ENCODE assay signal across 18 mouse cellular contexts in genomic region chr10:4726141-4726540, GRCm38 (mm10).
DNase-seq lines count a peak whose midpoint lies in the region; ATAC-seq lines count a peak whose summit lies in the region.
"Had no signal": no experiment of that assay in that cellular context is flagged by ENCODE, and none has a peak within 500 bp of the region (broad histone marks: within the 10 kb centered on the region; RNA-seq: fewer than 3 reads in every experiment).

No protein-coding gene starts in this region.

- H3K4me2 ChIP-seq in hindbrain, embryonic 16.5 days (ENCODE audit: low read length): no peak overlapping the region
- H3K4me2 ChIP-seq in hindbrain, embryonic 14.5 days (replicated peaks): no peak overlapping the region
- no peak overlapping the region for H3K4me2 ChIP-seq in midbrain, embryonic 15.5 days
- no peak overlapping the region for H3K4me2 ChIP-seq in intestine, embryonic 15.5 days (replicated peaks)
- H3K4me2 ChIP-seq: embryonic facial prominence, embryonic 12.5 days had no signal

- H3K27ac ChIP-seq in hindbrain, embryonic 16.5 days (ENCODE audit: low read depth, low read length): no peak overlapping the region
- no peak overlapping the region for H3K27ac ChIP-seq in hindbrain, embryonic 14.5 days
- no peak overlapping the region for H3K27ac ChIP-seq in midbrain, embryonic 15.5 days
- H3K27ac ChIP-seq in midbrain, embryonic 10.5 days (replicated peaks): no peak overlapping the region
- H3K27ac ChIP-seq in intestine, embryonic 15.5 days: no peak overlapping the region
- H3K27ac ChIP-seq: embryonic facial prominence, embryonic 12.5 days; gastrocnemius, adult 2 months had no signal

- no peak overlapping the region for H3K4me3 ChIP-seq in hindbrain, embryonic 16.5 days (ENCODE audit: low read length)
- no peak overlapping the region for H3K4me3 ChIP-seq in hindbrain, embryonic 14.5 days (replicated peaks; ENCODE audit: low read length)
- H3K4me3 ChIP-seq in midbrain, embryonic 15.5 days: no peak overlapping the region
- no peak overlapping the region for H3K4me3 ChIP-seq in midbrain, embryonic 10.5 days
- no peak overlapping the region for H3K4me3 ChIP-seq in intestine, embryonic 15.5 days (replicated peaks)
- H3K4me3 ChIP-seq: embryonic facial prominence, embryonic 12.5 days; gastrocnemius, adult 2 months had no signal

- no peaks in the 10 kb centered on the region for H3K4me1 ChIP-seq in hindbrain, embryonic 16.5 days (ENCODE audit: control insufficient read depth, insufficient read depth, low read depth, low read length)
- no peaks in the 10 kb centered on the region for H3K4me1 ChIP-seq in hindbrain, embryonic 14.5 days (replicated peaks; ENCODE audit: control insufficient read depth, insufficient read depth, low read length)
- H3K4me1 ChIP-seq in midbrain, embryonic 15.5 days: no peaks in the 10 kb centered on the region
- H3K4me1 ChIP-seq in midbrain, embryonic 10.5 days: peaks cover 4% of the 10 kb centered on the region; the same call in 1 of the 2 replicates
- no peaks in the 10 kb centered on the region for H3K4me1 ChIP-seq in intestine, embryonic 15.5 days (replicated peaks)
- H3K4me1 ChIP-seq: embryonic facial prominence, embryonic 12.5 days had no signal

- ATAC-seq in hindbrain, embryonic 16.5 days: peak; percentile 40; the same call in 1 of the 2 replicates
- ATAC-seq in hindbrain, embryonic 14.5 days (ENCODE audit: low FRiP score): no peak
- 0 out of 2 replicates have a peak, but pooled peaks have one; percentile 48 for ATAC-seq in midbrain, embryonic 15.5 days (replicated peaks)
- no peak for ATAC-seq in intestine, embryonic 15.5 days
- ATAC-seq: intestine, embryonic 16.5 days had no signal

- H3K27me3 ChIP-seq in hindbrain, embryonic 16.5 days (replicated peaks; ENCODE audit: control insufficient read depth, insufficient read depth, low read length): no peaks in the 10 kb centered on the region
- H3K27me3 ChIP-seq in hindbrain, embryonic 14.5 days (ENCODE audit: control insufficient read depth, insufficient read depth, low read length): no peaks in the 10 kb centered on the region
- H3K27me3 ChIP-seq in midbrain, embryonic 15.5 days (replicated peaks): no peaks in the 10 kb centered on the region
- no peaks in the 10 kb centered on the region for H3K27me3 ChIP-seq in midbrain, embryonic 10.5 days (ENCODE audit: low read depth, poor library complexity, severe bottlenecking)
- H3K27me3 ChIP-seq in intestine, embryonic 15.5 days (replicated peaks): no peaks in the 10 kb centered on the region
- H3K27me3 ChIP-seq: embryonic facial prominence, embryonic 12.5 days had no signal

- H3K36me3 ChIP-seq in hindbrain, embryonic 16.5 days (ENCODE audit: control insufficient read depth, insufficient read depth, low read length): no peaks in the 10 kb centered on the region
- no peaks in the 10 kb centered on the region for H3K36me3 ChIP-seq in hindbrain, embryonic 14.5 days (replicated peaks; ENCODE audit: control insufficient read depth, insufficient read depth)
- no peaks in the 10 kb centered on the region for H3K36me3 ChIP-seq in midbrain, embryonic 15.5 days (replicated peaks)
- no peaks in the 10 kb centered on the region for H3K36me3 ChIP-seq in midbrain, embryonic 10.5 days
- no peaks in the 10 kb centered on the region for H3K36me3 ChIP-seq in intestine, embryonic 15.5 days
- H3K36me3 ChIP-seq: embryonic facial prominence, embryonic 12.5 days had no signal

- WGBS in hindbrain, embryonic 16.5 days: 54% methylated on average over 6 of the region's 6 CpGs
- 31% methylated on average over 6 of the region's 6 CpGs for WGBS in hindbrain, embryonic 14.5 days
- WGBS in midbrain, embryonic 15.5 days: 46% methylated on average over 6 of the region's 6 CpGs
- WGBS in midbrain, embryonic 10.5 days: 70% methylated on average over 6 of the region's 6 CpGs
- 64% methylated on average over 6 of the region's 6 CpGs for WGBS in intestine, embryonic 15.5 days

- peak; percentile 17 for DNase-seq in embryo, embryonic 10.5 days (ENCODE audit: low spot score)
- no peak for DNase-seq in embryo, embryonic 11 days
- DNase-seq in hindbrain, embryonic 14.5 days (ENCODE audit: low spot score): no peak
- no peak for DNase-seq in midbrain, embryonic 10.5 days (ENCODE audit: low spot score)
- DNase-seq in retina, embryonic 14.5 days (ENCODE audit: low spot score): peak; percentile 41
- DNase-seq: adrenal gland, postnatal 10 days; cerebellum, adult 11-12 months; cerebellum, adult 9-10 months; cerebellum, postnatal 25 days; gastrocnemius, adult 2 months; gastrocnemius, postnatal 25 days; heart, postnatal 10 days; heart, postnatal 4 days had no signal

- no peak overlapping the region for H3K9ac ChIP-seq in hindbrain, embryonic 16.5 days (ENCODE audit: low read depth, low read length)
- H3K9ac ChIP-seq in hindbrain, embryonic 14.5 days: no peak overlapping the region
- no peak overlapping the region for H3K9ac ChIP-seq in midbrain, embryonic 15.5 days
- no peak overlapping the region for H3K9ac ChIP-seq in intestine, embryonic 15.5 days
- H3K9ac ChIP-seq: embryonic facial prominence, embryonic 12.5 days had no signal

- no peaks in the 10 kb centered on the region for H3K9me3 ChIP-seq in hindbrain, embryonic 16.5 days (ENCODE audit: control insufficient read depth, low read length)
- H3K9me3 ChIP-seq in hindbrain, embryonic 14.5 days (ENCODE audit: control insufficient read depth, low read length): no peaks in the 10 kb centered on the region
- H3K9me3 ChIP-seq in midbrain, embryonic 15.5 days: no peaks in the 10 kb centered on the region
- no peaks in the 10 kb centered on the region for H3K9me3 ChIP-seq in midbrain, embryonic 10.5 days (replicated peaks)
- H3K9me3 ChIP-seq in intestine, embryonic 15.5 days: no peaks in the 10 kb centered on the region
- H3K9me3 ChIP-seq: embryonic facial prominence, embryonic 12.5 days had no signal

Comparison
In these comparisons a context has a peak if more than half of its experiments do, and no peak if none do; other contexts are left out.
1. DNase-seq: peak in embryo, embryonic 10.5 days (single experiment) and retina, embryonic 14.5 days (single experiment); none in embryo, embryonic 11 days (single experiment), hindbrain, embryonic 14.5 days (single experiment) and midbrain, embryonic 10.5 days (single experiment).
2. ATAC-seq: peak in hindbrain, embryonic 16.5 days (single experiment) and midbrain, embryonic 15.5 days (single experiment); none in hindbrain, embryonic 14.5 days (single experiment) and intestine, embryonic 15.5 days (single experiment).